Mouse (Mus musculus): ENCODE measurements around the gene Parvg.

The Parvg gene

GRCm38 (mm10) chr15:84351915-84352844 is 28.4 kb downstream of the Parvg start:
- DNase-seq = no peak

- DNase-seq = no peak
These were observed 31.3 kb downstream of the Parvg start for GRCm38 (mm10) chr15:84355081-84355480.

GRCm38 (mm10) chr15:84364746-84365145 is 40.9 kb downstream of the Parvg start:
- DNase-seq = no peak

- no peak for DNase-seq
These were observed 42.0 kb downstream of the Parvg start for GRCm38 (mm10) chr15:84365675-84366381.

- peak; percentile 22 for DNase-seq
These were observed 42.8 kb downstream of the Parvg start for GRCm38 (mm10) chr15:84366574-84366989.

GRCm38 (mm10) chr15:84367402-84367801 is 43.6 kb downstream of the Parvg start:
- DNase-seq = no peak

GRCm38 (mm10) chr15:84372801-84373200 is 49.0 kb downstream of the Parvg start:
- DNase-seq = no peak

GRCm38 (mm10) chr15:84378734-84379133 is 54.9 kb downstream of the Parvg start:
- DNase-seq = no peak

GRCm38 (mm10) chr15:84380181-84380580 is 56.4 kb downstream of the Parvg start:
- DNase-seq = no peak

GRCm38 (mm10) chr15:84384066-84384465 is 60.2 kb downstream of the Parvg start:
- no peak for DNase-seq

- no peak for DNase-seq
These were observed 62.3 kb downstream of the Parvg start for GRCm38 (mm10) chr15:84385995-84386565.

GRCm38 (mm10) chr15:84388698-84389131 is 64.9 kb downstream of the Parvg start:
- no peak for DNase-seq

GRCm38 (mm10) chr15:84392131-84392530 is 68.3 kb downstream of the Parvg start:
- no peak for DNase-seq
